Mouse (Mus musculus): ENCODE data around the gene Serpind1. TPM values are rescaled to one million over a fixed set of nuclear protein-coding genes. Genes with fewer than 3 reads are reported as not detected.

Serpind1 gene
- total and polyA plus RNA-seq, 2 experiments from 2014 or later, result 7.3 to 10.0 TPM

- H3K4me2 ChIP-seq (ENCODE audit: low read depth, low read length, poor library complexity, severe bottlenecking), result no peak overlapping the region
- ATAC-seq (ENCODE audit: low FRiP score), result no peak
- no peak overlapping the region for H3K4me3 ChIP-seq (ENCODE audit: low read depth, low read length)
- 88% methylated on average over 7 of the region's 7 CpGs for WGBS
- no peaks in the 10 kb centered on the region for H3K4me1 ChIP-seq (ENCODE audit: insufficient read depth, low read length)
- no peak overlapping the region for H3K27ac ChIP-seq (ENCODE audit: low read depth, low read length)
- no peaks in the 10 kb centered on the region for H3K9me3 ChIP-seq (ENCODE audit: low read length)
- DNase-seq (ENCODE audit: low spot score), result no peak
- no peak overlapping the region for H3K9ac ChIP-seq (replicated peaks; ENCODE audit: low read length, poor library complexity, severe bottlenecking)
- no peaks in the 10 kb centered on the region for H3K27me3 ChIP-seq (ENCODE audit: insufficient read depth, low read length)
- TF ChIP-seq CTCF (IDR thresholded peaks at IDR 0.05), result no peak
- peaks cover 41% of the 10 kb centered on the region for H3K36me3 ChIP-seq (ENCODE audit: insufficient read depth, low read length)
Measured at GRCm38 (mm10) chr16:17339701-17340100, 8.5 kb downstream of the Serpind1 start.

DNA sequence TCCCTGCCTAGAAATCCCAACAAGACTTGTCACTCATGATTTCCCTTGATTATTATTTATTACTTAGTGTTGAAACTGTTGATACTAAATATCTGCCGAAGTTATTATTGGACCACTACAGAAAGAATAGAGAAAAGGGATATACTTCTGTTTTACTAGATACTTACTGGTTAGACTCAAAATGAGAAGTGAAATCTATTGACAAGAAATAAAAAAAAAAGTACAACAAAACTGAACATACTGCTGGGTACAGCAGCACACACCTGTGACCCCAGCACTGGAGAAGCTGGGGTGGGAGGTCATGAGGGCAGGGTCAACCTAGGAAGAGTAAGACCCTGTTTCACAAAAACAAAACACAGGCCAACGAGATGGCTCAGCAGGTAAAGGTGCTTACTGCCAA is 9.5 kb downstream of the Serpind1 start:
- H3K4me1 ChIP-seq (ENCODE audit: insufficient read depth, low read length), result no peaks in the 10 kb centered on the region
- peaks cover 40% of the 10 kb centered on the region for H3K36me3 ChIP-seq (ENCODE audit: insufficient read depth, low read length)
- ATAC-seq (ENCODE audit: low FRiP score) (no peak), DNase-seq (ENCODE audit: low spot score) (no peak)
- no peaks in the 10 kb centered on the region for H3K9me3 ChIP-seq (ENCODE audit: low read length)
- H3K4me3 ChIP-seq (ENCODE audit: low read depth, low read length), result no peak overlapping the region
- 89% methylated on average over 2 of the region's 2 CpGs for WGBS
- no peaks in the 10 kb centered on the region for H3K27me3 ChIP-seq (ENCODE audit: insufficient read depth, low read length)
- no peak overlapping the region for H3K9ac ChIP-seq (replicated peaks; ENCODE audit: low read length, poor library complexity, severe bottlenecking)
- TF ChIP-seq CTCF (IDR thresholded peaks at IDR 0.05), result no peak
- H3K4me2 ChIP-seq (ENCODE audit: low read depth, low read length, poor library complexity, severe bottlenecking), result no peak overlapping the region
- H3K27ac ChIP-seq (ENCODE audit: low read depth, low read length), result no peak overlapping the region

GRCm38 (mm10) chr16:17341847-17342246 is 10.7 kb downstream of the Serpind1 start:
- Histone ChIP-seq H3K27ac (ENCODE audit: low read depth, low read length) (no peak overlapping the region), H3K36me3 (ENCODE audit: insufficient read depth, low read length) (peaks cover 38% of the 10 kb centered on the region), H3K9me3 (ENCODE audit: low read length) (no peaks in the 10 kb centered on the region), H3K4me2 (ENCODE audit: low read depth, low read length, poor library complexity, severe bottlenecking) (no peak overlapping the region), H3K9ac (replicated peaks; ENCODE audit: low read length, poor library complexity, severe bottlenecking) (no peak overlapping the region), H3K4me1 (ENCODE audit: insufficient read depth, low read length) (no peaks in the 10 kb centered on the region), H3K27me3 (ENCODE audit: insufficient read depth, low read length) (no peaks in the 10 kb centered on the region), H3K4me3 (ENCODE audit: low read depth, low read length) (no peak overlapping the region)
- TF ChIP-seq CTCF (IDR thresholded peaks at IDR 0.05), result no peak
- no peak for DNase-seq (ENCODE audit: low spot score)
- 96% methylated on average over 4 of the region's 4 CpGs for WGBS
- ATAC-seq (ENCODE audit: low FRiP score), result no peak

DNA sequence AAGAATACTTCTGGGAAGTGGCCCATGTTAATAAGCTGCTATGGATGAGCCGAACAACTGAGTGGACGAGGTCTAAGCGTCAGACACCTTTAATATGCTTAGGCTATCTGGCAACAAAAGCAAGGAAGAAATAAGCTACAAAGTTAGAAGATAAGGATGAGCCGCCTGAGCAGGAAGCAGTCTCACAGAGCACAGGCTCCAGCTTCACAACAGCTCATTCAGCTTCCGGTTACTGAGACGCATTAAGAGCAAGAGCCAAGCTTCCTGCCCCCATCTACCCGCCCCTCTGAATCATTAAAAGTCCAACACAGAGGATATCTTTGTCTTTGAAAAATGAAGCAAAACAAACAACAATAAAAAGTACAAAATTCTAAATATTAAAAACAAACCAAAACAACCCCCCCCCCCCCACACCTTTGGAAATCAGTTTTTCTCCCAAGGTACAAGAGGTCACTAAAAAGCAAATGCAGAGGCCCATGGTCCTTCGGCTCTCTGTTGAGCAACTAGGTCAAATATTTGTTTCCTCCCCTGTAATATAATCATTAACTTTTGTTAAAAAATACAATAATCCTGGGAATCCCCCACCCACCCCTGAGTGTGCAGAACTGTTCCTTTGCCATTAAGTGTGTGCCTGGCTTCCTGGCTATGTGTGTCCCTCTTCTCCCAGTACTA is 14.1 kb downstream of the Serpind1 start:
- DNase-seq (ENCODE audit: low spot score) (no peak), ATAC-seq (ENCODE audit: low FRiP score) (no peak)
- H3K9ac ChIP-seq (replicated peaks; ENCODE audit: low read length, poor library complexity, severe bottlenecking), result no peak overlapping the region
- WGBS, result 90% methylated on average over 8 of the region's 8 CpGs
- no peaks in the 10 kb centered on the region for H3K4me1 ChIP-seq (ENCODE audit: insufficient read depth, low read length)
- no peaks in the 10 kb centered on the region for H3K27me3 ChIP-seq (ENCODE audit: insufficient read depth, low read length)
- H3K4me3 ChIP-seq (ENCODE audit: low read depth, low read length), result no peak overlapping the region
- no peak for TF ChIP-seq CTCF (IDR thresholded peaks at IDR 0.05)
- H3K9me3 ChIP-seq (ENCODE audit: low read length), result no peaks in the 10 kb centered on the region
- no peak overlapping the region for H3K4me2 ChIP-seq (ENCODE audit: low read depth, low read length, poor library complexity, severe bottlenecking)
- no peak overlapping the region for H3K27ac ChIP-seq (ENCODE audit: low read depth, low read length)
- H3K36me3 ChIP-seq (ENCODE audit: insufficient read depth, low read length), result peaks cover 50% of the 10 kb centered on the region

DNA sequence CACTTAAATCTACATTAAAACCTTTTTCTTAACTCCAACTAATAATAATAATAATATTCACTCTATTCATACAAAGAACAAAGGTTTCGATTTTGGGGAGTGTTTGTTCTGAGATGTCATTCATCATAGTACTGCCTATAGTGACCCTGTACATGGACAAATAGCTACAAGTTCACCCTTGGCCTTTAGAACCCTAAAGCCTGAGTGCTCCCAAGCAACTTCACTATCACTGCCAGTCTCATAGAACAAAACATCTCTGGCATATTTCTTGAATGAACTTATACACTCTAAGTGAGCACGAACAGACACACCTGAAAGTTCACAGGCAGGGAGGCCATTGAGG is 14.6 kb downstream of the Serpind1 start:
- Histone ChIP-seq H3K4me3 (ENCODE audit: low read depth, low read length) (no peak overlapping the region), H3K9me3 (ENCODE audit: low read length) (no peaks in the 10 kb centered on the region)
- TF ChIP-seq CTCF (IDR thresholded peaks at IDR 0.05), result no peak

DNA sequence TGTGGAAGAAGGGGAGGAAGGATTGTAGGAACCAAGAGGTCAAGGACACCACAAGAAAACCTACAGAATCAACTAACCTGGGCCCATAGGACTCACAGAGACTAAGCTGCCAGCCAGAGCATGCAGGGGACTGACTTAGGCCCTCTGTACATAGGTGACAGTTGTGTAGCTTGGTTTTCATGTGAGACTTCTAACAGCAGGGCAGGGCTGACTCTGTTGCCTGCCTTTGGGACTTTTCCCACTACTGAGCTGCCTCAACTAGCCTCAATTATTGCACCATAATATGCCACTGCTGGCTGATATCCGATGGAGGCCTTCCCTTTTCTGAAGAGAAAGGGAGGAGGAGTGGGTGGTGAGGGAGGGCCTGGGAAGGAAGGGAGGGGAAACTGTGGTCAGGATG is 15.6 kb downstream of the Serpind1 start:
- Histone ChIP-seq H3K4me1 (ENCODE audit: insufficient read depth, low read length) (no peaks in the 10 kb centered on the region), H3K36me3 (ENCODE audit: insufficient read depth, low read length) (peaks cover 61% of the 10 kb centered on the region), H3K27ac (ENCODE audit: low read depth, low read length) (no peak overlapping the region), H3K9me3 (ENCODE audit: low read length) (no peaks in the 10 kb centered on the region), H3K4me3 (ENCODE audit: low read depth, low read length) (no peak overlapping the region), H3K27me3 (ENCODE audit: insufficient read depth, low read length) (no peaks in the 10 kb centered on the region), H3K4me2 (ENCODE audit: low read depth, low read length, poor library complexity, severe bottlenecking) (no peak overlapping the region), H3K9ac (replicated peaks; ENCODE audit: low read length, poor library complexity, severe bottlenecking) (no peak overlapping the region)
- ATAC-seq (ENCODE audit: low FRiP score), result no peak
- no peak for TF ChIP-seq CTCF (IDR thresholded peaks at IDR 0.05)
- WGBS, result 77% methylated on average over 1 of the region's 1 CpGs
- DNase-seq (ENCODE audit: low spot score), result no peak

More for the DNA sequence above, 14.6 kb downstream of the Serpind1 start:
- H3K4me1 ChIP-seq (ENCODE audit: insufficient read depth, low read length), result no peaks in the 10 kb centered on the region
- H3K4me2 ChIP-seq (ENCODE audit: low read depth, low read length, poor library complexity, severe bottlenecking), result no peak overlapping the region
- peaks cover 54% of the 10 kb centered on the region for H3K36me3 ChIP-seq (ENCODE audit: insufficient read depth, low read length)
- no peaks in the 10 kb centered on the region for H3K27me3 ChIP-seq (ENCODE audit: insufficient read depth, low read length)
- H3K27ac ChIP-seq (ENCODE audit: low read depth, low read length), result no peak overlapping the region
- no peak for DNase-seq (ENCODE audit: low spot score)
- no peak for ATAC-seq (ENCODE audit: low FRiP score)
- H3K9ac ChIP-seq (replicated peaks; ENCODE audit: low read length, poor library complexity, severe bottlenecking), result no peak overlapping the region
- WGBS, result 91% methylated on average over 2 of the region's 2 CpGs

Measured in midbrain, postnatal 0 days (tissue).